Mouse (Mus musculus) heart, adult 2 months (tissue): ENCODE measurements around the gene Mrpl12. TPM values are rescaled to one million over a fixed set of nuclear protein-coding genes. Genes with fewer than 3 reads are reported as not detected.

Experiments
- DNase-seq, 2 experiments: peaks; one replicate each; pipeline ENCODE4 v3.0.0; 2021
- H3K27ac ChIP-seq: fragments of 200-600 bp; 2 replicates; pipeline ENCODE4 v1.8.1; 2022
- H3K27me3 ChIP-seq: fragments of 200-500 bp; 2 replicates; pipeline ENCODE4 v1.6.1; 2012; ENCODE audit warnings: mild to moderate bottlenecking, low read length, inconsistent platforms, mixed read lengths; ENCODE audit not compliant: control insufficient read depth, insufficient read depth
- H3K36me3 ChIP-seq: fragments of 200-500 bp; 2 replicates; pipeline ENCODE4 v1.6.1; 2012; ENCODE audit warnings: low read length, inconsistent platforms; ENCODE audit not compliant: control insufficient read depth, insufficient read depth
- H3K4me1 ChIP-seq: fragments of 200-500 bp; 2 replicates; pipeline ENCODE4 v1.6.1; 2011; ENCODE audit warnings: low read length; ENCODE audit not compliant: control insufficient read depth, insufficient read depth
- H3K4me3 ChIP-seq: fragments of 200-600 bp; 2 replicates; pipeline ENCODE4 v1.8.1; 2022
- H3K79me2 ChIP-seq: fragments of 200-500 bp; replicated peaks from 2 replicates; pipeline ENCODE4 v1.6.1; 2012; ENCODE audit warnings: mild to moderate bottlenecking, inconsistent platforms, low read length, moderate library complexity, mixed read lengths; ENCODE audit not compliant: control insufficient read depth, insufficient read depth
- H3K9ac ChIP-seq: fragments of 200-500 bp; 2 replicates; pipeline ENCODE4 v1.6.1; 2012; ENCODE audit warnings: low read depth, mild to moderate bottlenecking, control low read depth, inconsistent platforms, low read length, mixed read lengths
- CTCF ChIP-seq: fragments of 200-600 bp; IDR thresholded peaks from 2 replicates; pipeline ENCODE4 v1.8.1; 2022; ENCODE audit warnings: antibody characterized with exemption, mild to moderate bottlenecking, moderate library complexity
- EP300 ChIP-seq: fragments of 200-500 bp; IDR thresholded peaks from 2 replicates; pipeline ENCODE4 v1.6.1; 2011; ENCODE audit warnings: low read depth, low read length, control low read depth; ENCODE audit not compliant: insufficient read depth
- POLR2A ChIP-seq: fragments of 200-500 bp; IDR thresholded peaks from 2 replicates; pipeline ENCODE4 v1.6.1; 2011; ENCODE audit warnings: mild to moderate bottlenecking, low read depth, low read length, control low read depth; ENCODE audit not compliant: insufficient read depth
- WGBS: fragments of 180-500 bp; shearing (Covaris S2); methylation state at CpG from one replicate; pipeline ENCODE4 v1.1.7; 2018; 5-methylcytosine and 5-hydroxymethylcytosine counted together
- intact Hi-C: fragments of 180-260 bp; cut with DNase I; formaldehyde crosslinking; loops from one replicate; pipeline ENCODE4 v1.15.1; 2025
- polyA plus RNA-seq: library from polyadenylated mRNA; depleted of rRNA; stranded (reverse); fragments of >200 nt; gene quantifications from 2 replicates; pipeline ENCODE4 v1.2.3, GENCODE M21; 2012
- total RNA-seq, 2 experiments: library from RNA; stranded (reverse); gene quantifications; 2 replicates each; pipeline ENCODE4 v1.2.3; 2021

The Mrpl12 gene
- total and polyA plus RNA-seq, 3 experiments: 200 to 232 (median 207) TPM

DNA sequence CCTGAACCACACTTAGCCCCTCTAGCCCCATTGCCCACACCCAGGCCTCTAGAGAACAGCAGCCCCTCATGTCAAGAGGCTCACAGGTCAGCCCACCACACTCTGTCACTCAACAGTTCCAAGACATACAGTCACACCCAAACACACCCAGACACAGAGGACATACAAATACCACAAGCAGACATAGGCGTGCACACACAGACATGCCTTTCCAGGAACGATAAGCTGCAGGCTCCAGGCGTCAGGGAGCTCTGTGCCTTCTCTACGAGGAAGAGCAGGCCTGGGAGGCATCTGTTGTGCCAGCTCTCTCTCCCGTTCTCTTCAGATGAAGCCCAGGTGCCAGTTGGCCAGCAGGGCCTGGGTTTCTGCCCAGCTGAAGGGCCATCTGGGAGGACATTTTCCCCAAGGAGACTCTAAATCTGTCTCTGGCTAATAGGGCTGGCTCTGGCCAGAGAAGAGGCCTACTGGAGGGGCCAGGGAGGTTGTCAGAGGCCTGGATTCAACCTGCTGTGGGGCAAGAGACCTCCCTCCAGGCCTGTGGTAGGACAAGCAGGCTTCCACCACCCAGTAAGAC, 36.6 kb downstream of the Mrpl12 start:
- H3K27ac ChIP-seq: peak overlapping the region; percentile 89

DNA sequence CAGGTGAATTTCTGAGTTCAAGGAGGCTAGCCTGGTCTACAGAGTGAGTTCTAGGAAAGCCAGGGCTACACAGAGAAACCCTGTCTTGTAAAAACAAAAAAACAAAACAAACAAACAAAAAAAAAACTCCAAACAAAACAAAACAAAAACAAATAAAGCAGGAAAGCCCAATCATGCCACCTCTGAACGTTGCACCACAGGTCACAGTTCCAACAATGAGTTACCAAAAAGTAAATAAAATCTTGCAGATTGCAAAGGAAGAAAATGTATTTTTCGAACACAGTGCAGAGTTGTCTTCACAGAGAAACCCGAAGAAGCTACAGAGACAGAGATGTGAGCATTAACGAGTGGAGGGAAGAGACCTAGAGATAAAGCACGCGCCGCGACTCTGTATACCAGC, 38.2 kb downstream of the Mrpl12 start:
- Histone ChIP-seq H3K4me3 (no peak overlapping the region), H3K27ac (no peak overlapping the region), H3K27me3 (no peaks in the 10 kb centered on the region), H3K9ac (no peak overlapping the region), H3K79me2 (no peaks in the 10 kb centered on the region), H3K4me1 (peaks cover 14% of the 10 kb centered on the region), H3K36me3 (peaks cover 3% of the 10 kb centered on the region; the same call in 1 of the 2 replicates)
- WGBS: 82% methylated on average over 8 of the region's 8 CpGs
- TF ChIP-seq POLR2A: no peak
- intact Hi-C loops: no loop called here
- no peak for DNase-seq

More for the DNA sequence above, 36.6 kb downstream of the Mrpl12 start:
- Histone ChIP-seq H3K36me3 (peaks cover 3% of the 10 kb centered on the region; the same call in 1 of the 2 replicates), H3K4me3 (no peak overlapping the region), H3K9ac (no peak overlapping the region), H3K4me1 (peaks cover 14% of the 10 kb centered on the region), H3K27me3 (no peaks in the 10 kb centered on the region), H3K79me2 (no peaks in the 10 kb centered on the region)
- DNase-seq: peak; percentile 70 to 82
- 61% methylated on average over 5 of the region's 5 CpGs for WGBS
- intact Hi-C loops: loop anchor here (2.0 kb wide), 1 partner anchor 18 kb away; no protein-coding TSS in a partner anchor
- 0 out of 2 replicates have a peak, but pooled peaks have one; percentile 28 for TF ChIP-seq POLR2A
- peak; percentile 85 for TF ChIP-seq EP300
- no peak for TF ChIP-seq CTCF

GRCm38 (mm10) chr11:120525959-120526358, 41.5 kb downstream of the Mrpl12 start:
- no peaks in the 10 kb centered on the region for H3K79me2 ChIP-seq
- intact Hi-C loops: no loop called here
- peaks cover 4% of the 10 kb centered on the region for H3K27me3 ChIP-seq
- H3K4me1 ChIP-seq: peaks cover 4% of the 10 kb centered on the region
- H3K9ac ChIP-seq: no peak overlapping the region
- H3K27ac ChIP-seq: no peak overlapping the region
- TF ChIP-seq POLR2A (no peak), CTCF (no peak), EP300 (no peak)
- no peak overlapping the region for H3K4me3 ChIP-seq
- WGBS: 81% methylated on average over 2 of the region's 2 CpGs
- no peaks in the 10 kb centered on the region for H3K36me3 ChIP-seq
- no peak for DNase-seq

DNA sequence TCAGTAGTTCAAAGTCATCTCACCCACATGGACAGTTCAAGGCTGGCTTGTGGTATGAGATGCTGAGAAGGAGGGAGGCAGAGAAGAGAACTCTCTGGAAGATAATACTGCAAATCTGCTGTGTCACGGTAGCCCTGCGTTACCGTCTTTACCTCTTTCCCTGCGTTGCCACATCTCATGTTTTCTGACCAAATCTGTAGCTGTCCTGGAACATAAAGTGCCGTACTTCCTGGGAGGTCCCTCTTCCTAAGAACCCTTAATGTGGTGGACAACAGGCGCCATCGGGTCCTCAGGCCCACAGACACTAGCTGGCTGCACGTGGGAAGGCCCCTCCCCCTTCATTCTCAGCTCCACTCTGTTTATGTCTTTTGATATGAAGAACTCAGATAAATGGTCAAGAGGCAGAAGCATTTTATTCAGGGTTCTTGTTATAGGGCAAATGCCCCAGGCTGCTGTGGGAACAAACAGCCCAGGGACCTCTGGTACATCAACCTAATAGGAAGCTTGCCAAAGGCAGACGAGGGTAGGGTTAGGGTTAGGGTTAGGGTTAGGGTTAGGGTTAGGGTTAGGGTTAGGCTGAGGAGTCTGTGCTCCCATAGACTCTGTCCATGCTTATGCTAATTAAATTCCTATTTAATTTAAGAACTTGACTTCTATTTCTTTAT, 43.4 kb downstream of the Mrpl12 start:
- H3K36me3 ChIP-seq: no peaks in the 10 kb centered on the region
- peaks cover 6% of the 10 kb centered on the region for H3K27me3 ChIP-seq
- H3K4me3 ChIP-seq: no peak overlapping the region
- H3K9ac ChIP-seq: no peak overlapping the region
- peaks cover 4% of the 10 kb centered on the region; the same call in 1 of the 2 replicates for H3K4me1 ChIP-seq
- H3K79me2 ChIP-seq: no peaks in the 10 kb centered on the region
- no peak for TF ChIP-seq EP300
- TF ChIP-seq POLR2A: no peak
- TF ChIP-seq CTCF: no peak
- no peak for DNase-seq
- intact Hi-C loops: no loop called here
- WGBS: 75% methylated on average over 9 of the region's 9 CpGs
- no peak overlapping the region for H3K27ac ChIP-seq

DNA sequence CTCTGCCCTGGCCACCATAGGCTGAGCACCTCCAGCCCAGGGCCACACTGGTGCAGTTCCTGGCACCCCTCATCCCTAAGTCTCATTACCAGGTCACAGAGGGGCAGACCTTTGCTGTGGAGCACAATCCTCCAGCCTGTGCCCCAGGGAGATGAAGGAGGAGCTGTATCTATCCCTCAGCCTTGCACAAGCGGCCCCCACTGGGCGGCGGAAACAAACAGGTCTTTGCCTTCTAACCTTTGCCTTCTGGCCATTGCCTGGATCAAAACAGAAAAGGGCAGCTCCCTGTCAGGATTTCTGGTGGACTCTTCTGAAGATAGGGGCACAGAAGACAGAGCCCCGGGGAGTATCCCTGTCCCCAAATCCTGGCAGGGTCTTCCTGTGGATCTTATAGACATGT, 44.5 kb downstream of the Mrpl12 start:
- intact Hi-C loops: no loop called here
- Histone ChIP-seq H3K36me3 (no peaks in the 10 kb centered on the region), H3K27ac (no peak overlapping the region), H3K4me1 (peaks cover 4% of the 10 kb centered on the region; the same call in 1 of the 2 replicates), H3K27me3 (peaks cover 6% of the 10 kb centered on the region), H3K9ac (no peak overlapping the region), H3K4me3 (no peak overlapping the region), H3K79me2 (no peaks in the 10 kb centered on the region)
- no peak for TF ChIP-seq CTCF
- no peak for DNase-seq
- WGBS: 77% methylated on average over 4 of the region's 4 CpGs
